Comparison of ENCODE assay signal across 8 mouse cellular contexts in genomic region chr5:65107773-65108432, GRCm38 (mm10). TPM values are rescaled to one million over a fixed set of nuclear protein-coding genes. Genes with fewer than 3 reads are reported as not detected.
A peak's percentile ranks its signal among the peaks of the same experiment; 100 is the strongest.
DNase-seq lines count a peak whose midpoint lies in the region; ATAC-seq lines count a peak whose summit lies in the region.

No protein-coding gene starts in this region.

- DNase-seq in adrenal gland, postnatal 14 days: peak; percentile 73
- DNase-seq in hindbrain, embryonic 11.5 days (ENCODE audit: low spot score): peak; percentile 51
- DNase-seq in liver, embryonic 11.5 days (ENCODE audit: low spot score): peak; percentile 66
- peak; percentile 29 for DNase-seq in thymus, postnatal 0 days (ENCODE audit: low spot score)

- no peak for ATAC-seq in erythroblast, adult 5-6 weeks (replicated peaks; ENCODE audit: low FRiP score, poor library complexity, severe bottlenecking)
- peak; percentile 58 for ATAC-seq in forebrain, embryonic 16.5 days
- ATAC-seq in hindbrain, embryonic 11.5 days (ENCODE audit: low FRiP score): peak; percentile 73; the same call in 1 of the 2 replicates
- peak; percentile 7; the same call in 1 of the 2 replicates for ATAC-seq in liver, embryonic 11.5 days (replicated peaks; ENCODE audit: low FRiP score)
- peak; percentile 66 for ATAC-seq in monocyte, adult 5-6 weeks (replicated peaks; ENCODE audit: insufficient number of reproducible peaks, low FRiP score, low TSS enrichment, poor library complexity, severe bottlenecking)

- peaks cover 10% of the 10 kb centered on the region for H3K27me3 ChIP-seq in erythroblast, embryonic 14.5 days (ENCODE audit: control insufficient read depth)
- H3K27me3 ChIP-seq in forebrain, embryonic 16.5 days (replicated peaks; ENCODE audit: control insufficient read depth, insufficient read depth, low read length): no peaks in the 10 kb centered on the region
- no peaks in the 10 kb centered on the region for H3K27me3 ChIP-seq in hindbrain, embryonic 11.5 days (ENCODE audit: control insufficient read depth, insufficient read depth, low read length)
- no peaks in the 10 kb centered on the region for H3K27me3 ChIP-seq in liver, embryonic 11.5 days (replicated peaks; ENCODE audit: control insufficient read depth, insufficient read depth, low read length)

- WGBS in forebrain, embryonic 16.5 days: 3% methylated on average over 32 of the region's 42 CpGs
- WGBS in hindbrain, embryonic 11.5 days: 4% methylated on average over 29 of the region's 42 CpGs
- 2% methylated on average over 33 of the region's 42 CpGs for WGBS in liver, embryonic 11.5 days

- peaks cover 10% of the 10 kb centered on the region for H3K4me1 ChIP-seq in erythroblast, embryonic 14.5 days (ENCODE audit: control insufficient read depth)
- peaks cover 12% of the 10 kb centered on the region for H3K4me1 ChIP-seq in forebrain, embryonic 16.5 days (replicated peaks; ENCODE audit: control insufficient read depth, insufficient read depth, low read length)
- no peaks in the 10 kb centered on the region for H3K4me1 ChIP-seq in hindbrain, embryonic 11.5 days (replicated peaks; ENCODE audit: control insufficient read depth, insufficient read depth, low read length)
- peaks cover 9% of the 10 kb centered on the region for H3K4me1 ChIP-seq in liver, embryonic 11.5 days (replicated peaks; ENCODE audit: control insufficient read depth, insufficient read depth, low read length)

- H3K9me3 ChIP-seq in erythroblast, embryonic 14.5 days (ENCODE audit: control insufficient read depth, low read length): no peaks in the 10 kb centered on the region
- no peaks in the 10 kb centered on the region for H3K9me3 ChIP-seq in forebrain, embryonic 16.5 days (ENCODE audit: control insufficient read depth, low read length)
- no peaks in the 10 kb centered on the region for H3K9me3 ChIP-seq in hindbrain, embryonic 11.5 days (ENCODE audit: control insufficient read depth, low read length)
- H3K9me3 ChIP-seq in liver, embryonic 11.5 days (ENCODE audit: control insufficient read depth, low read length): no peaks in the 10 kb centered on the region

- no peak overlapping the region; the same call in 1 of the 2 replicates for H3K27ac ChIP-seq in forebrain, embryonic 16.5 days (ENCODE audit: low read length)
- H3K27ac ChIP-seq in hindbrain, embryonic 11.5 days (ENCODE audit: low read depth, low read length): peak overlapping the region; percentile 48; the same call in 1 of the 2 replicates
- H3K27ac ChIP-seq in liver, embryonic 11.5 days (ENCODE audit: low read depth, low read length): peak overlapping the region; percentile 79

- peak overlapping the region; percentile 66 for H3K4me3 ChIP-seq in erythroblast, embryonic 14.5 days (replicated peaks)
- H3K4me3 ChIP-seq in forebrain, embryonic 16.5 days (replicated peaks; ENCODE audit: low read length): peak overlapping the region; percentile 77
- peak overlapping the region; percentile 62 for H3K4me3 ChIP-seq in hindbrain, embryonic 11.5 days (ENCODE audit: low read depth, low read length)
- H3K4me3 ChIP-seq in liver, embryonic 11.5 days (ENCODE audit: low read depth, low read length): peak overlapping the region; percentile 85

- peak overlapping the region; percentile 76 for H3K9ac ChIP-seq in forebrain, embryonic 16.5 days (replicated peaks; ENCODE audit: low read depth, low read length)
- H3K9ac ChIP-seq in hindbrain, embryonic 11.5 days (ENCODE audit: low read depth, low read length): peak overlapping the region; percentile 86
- H3K9ac ChIP-seq in liver, embryonic 11.5 days (ENCODE audit: low read depth, low read length): peak overlapping the region; percentile 90

- no peaks in the 10 kb centered on the region for H3K36me3 ChIP-seq in erythroblast, embryonic 14.5 days (ENCODE audit: control insufficient read depth)
- no peaks in the 10 kb centered on the region for H3K36me3 ChIP-seq in forebrain, embryonic 16.5 days (ENCODE audit: control insufficient read depth, insufficient read depth)
- no peaks in the 10 kb centered on the region for H3K36me3 ChIP-seq in hindbrain, embryonic 11.5 days (ENCODE audit: control insufficient read depth, insufficient read depth, low read length)
- no peaks in the 10 kb centered on the region for H3K36me3 ChIP-seq in liver, embryonic 11.5 days (ENCODE audit: control insufficient read depth, insufficient read depth, low read length)

- H3K4me2 ChIP-seq in forebrain, embryonic 16.5 days (ENCODE audit: low read length): peak overlapping the region; percentile 89
- peak overlapping the region; percentile 63 for H3K4me2 ChIP-seq in hindbrain, embryonic 11.5 days (replicated peaks; ENCODE audit: low read depth, low read length)
- H3K4me2 ChIP-seq in liver, embryonic 11.5 days: peak overlapping the region; percentile 90

RNA-seq across cellular contexts. Expression of gene Klhl5, which starts 0.6 kb away (rescaled TPM):
- polyA plus RNA-seq in erythroblast, embryonic 14.5 days (2012): 0.01 TPM in 1 of 2 replicates, not detected in the other
- 13.6 and 31.1 TPM in 2 replicates for total RNA-seq in erythroblast, adult 5-6 weeks (2015; ENCODE audit: low replicate concordance)
- 12.9 and 14.5 TPM in 2 replicates for total RNA-seq in erythroblast, adult 5-6 weeks (2017; ENCODE audit: low replicate concordance)
- 46.2 and 53.2 TPM in 2 replicates for total RNA-seq in adrenal gland, postnatal 14 days (2021)
- 63.5 and 67.3 TPM in 2 replicates for polyA plus RNA-seq in forebrain, embryonic 16.5 days (2015; fragmentation: Nextera tagmentation; extraction: Ambion mirVana)
- polyA plus RNA-seq in hindbrain, embryonic 11.5 days (2014; fragmentation: Nextera tagmentation; extraction: Ambion mirVana): 25.3 and 26.0 TPM in 2 replicates
- 10.0 and 10.7 TPM in 2 replicates for polyA plus RNA-seq in liver, embryonic 11.5 days (2014; fragmentation: Nextera tagmentation; extraction: Ambion mirVana)
- total RNA-seq in monocyte, adult 5-6 weeks (2017): 73.5 to 108 TPM (median 98.7 TPM) in 3 replicates
- 9.6 and 10.1 TPM in 2 replicates for polyA plus RNA-seq in thymus, postnatal 0 days (2015; fragmentation: Nextera tagmentation; extraction: Ambion mirVana)

RNA-seq across cellular contexts. Expression of gene Tmem156, which starts 16.0 kb away (rescaled TPM):
- not detected in 2 replicates for polyA plus RNA-seq in erythroblast, embryonic 14.5 days (2012)
- total RNA-seq in erythroblast, adult 5-6 weeks (2015; ENCODE audit: low replicate concordance): 1.7 and 2.5 TPM in 2 replicates
- 3.6 and 5.3 TPM in 2 replicates for total RNA-seq in erythroblast, adult 5-6 weeks (2017; ENCODE audit: low replicate concordance)
- total RNA-seq in adrenal gland, postnatal 14 days (2021): 0.44 and 2.0 TPM in 2 replicates
- polyA plus RNA-seq in forebrain, embryonic 16.5 days (2015; fragmentation: Nextera tagmentation; extraction: Ambion mirVana): 0.22 TPM in 1 of 2 replicates, not detected in the other
- polyA plus RNA-seq in hindbrain, embryonic 11.5 days (2014; fragmentation: Nextera tagmentation; extraction: Ambion mirVana): 0.10 and 0.22 TPM in 2 replicates
- polyA plus RNA-seq in liver, embryonic 11.5 days (2014; fragmentation: Nextera tagmentation; extraction: Ambion mirVana): 0.42 and 0.55 TPM in 2 replicates
- 69.7 to 98.1 TPM (median 80.6 TPM) in 3 replicates for total RNA-seq in monocyte, adult 5-6 weeks (2017)
- polyA plus RNA-seq in thymus, postnatal 0 days (2015; fragmentation: Nextera tagmentation; extraction: Ambion mirVana): 8.5 and 11.4 TPM in 2 replicates

Comparison
In these comparisons a context has a peak if more than half of its experiments do, and no peak if none do; other contexts are left out.
1. RNA of gene Klhl5, which starts 0.6 kb away (polyA plus RNA-seq): 63.5 to 67.3 TPM in forebrain, embryonic 16.5 days, 25.3 to 26.0 TPM in hindbrain, embryonic 11.5 days, 9.6 to 10.1 TPM in thymus, postnatal 0 days and 10.0 to 10.7 TPM in liver, embryonic 11.5 days; 0.01 TPM in erythroblast, embryonic 14.5 days; every median in the first group is over 10 times any median in the second.
2. Peak in every context shown above with its lines, with median percentiles within 50 percentile points of each other: H3K4me3 ChIP-seq, DNase-seq, H3K4me2 ChIP-seq and H3K9ac ChIP-seq.